Mouse (Mus musculus) E14TG2a.4 (cell line): ENCODE measurements at regions not wholly inside any gene's neighbourhood (a gene's known extent, or its start where the extent isn't known, plus 50 kb on each side); places are given as distances from the start of the nearest gene placed in this dataset.

Source experiments
- H3K27me3 ChIP-seq: 2 replicates; pipeline ENCODE4 v1.6.1; 2014; ENCODE audit warnings: low read length, control low read depth; ENCODE audit not compliant: insufficient read depth
- H3K36me3 ChIP-seq: 2 replicates; pipeline ENCODE4 v1.6.1; 2014; ENCODE audit warnings: low read length, control low read depth; ENCODE audit not compliant: insufficient read depth
- H3K4me1 ChIP-seq: replicated peaks from 2 replicates; pipeline ENCODE4 v1.6.1; 2014; ENCODE audit warnings: low read depth, low read length, control low read depth
- H3K4me3 ChIP-seq: replicated peaks from 2 replicates; pipeline ENCODE4 v1.5.1; 2014; ENCODE audit warnings: mild to moderate bottlenecking, low read length
- H3K9me3 ChIP-seq: 2 replicates; pipeline ENCODE4 v1.6.1; 2014; ENCODE audit warnings: low read length, control low read depth
- CTCF ChIP-seq: conservative IDR thresholded peaks from 2 replicates; pipeline ENCODE4 v1.5.1; 2014; ENCODE audit warnings: low read length
- NANOG ChIP-seq: IDR thresholded peaks from 2 replicates; pipeline ENCODE4 v1.6.1; 2014; ENCODE audit warnings: borderline replicate concordance, low read length, mixed read lengths
- POU5F1 ChIP-seq: IDR thresholded peaks from 2 replicates; pipeline ENCODE4 v1.6.1; 2014; ENCODE audit warnings: low read length, borderline replicate concordance

- Histone ChIP-seq H3K4me1 (no peaks in the 10 kb centered on the region), H3K9me3 (no peaks in the 10 kb centered on the region), H3K27me3 (no peaks in the 10 kb centered on the region), H3K4me3 (no peak overlapping the region), H3K36me3 (no peaks in the 10 kb centered on the region)
- TF ChIP-seq POU5F1 (no peak), NANOG (no peak)
These were observed 270.9 kb downstream of the Insc start for GRCm38 (mm10) chr7:115014253-115014998.

- no peak for TF ChIP-seq NANOG
- no peak for TF ChIP-seq CTCF
- TF ChIP-seq POU5F1 = no peak
- no peaks in the 10 kb centered on the region for H3K4me1 ChIP-seq
- H3K9me3 ChIP-seq = no peaks in the 10 kb centered on the region
These were observed 276.0 kb downstream of the Insc start for GRCm38 (mm10) chr7:115019369-115019958.

GRCm38 (mm10) chr7:115020023-115020422 lies 276.5 kb downstream of the Insc start:
- H3K27me3 ChIP-seq = no peaks in the 10 kb centered on the region
- no peaks in the 10 kb centered on the region for H3K36me3 ChIP-seq
- no peak for TF ChIP-seq POU5F1
- no peak for TF ChIP-seq CTCF
- TF ChIP-seq NANOG = no peak
- H3K4me3 ChIP-seq = no peak overlapping the region
- no peaks in the 10 kb centered on the region for H3K4me1 ChIP-seq
- no peaks in the 10 kb centered on the region for H3K9me3 ChIP-seq

More at GRCm38 (mm10) chr7:115019369-115019958, 276.0 kb downstream of the Insc start:
- no peaks in the 10 kb centered on the region for H3K36me3 ChIP-seq
- no peak overlapping the region for H3K4me3 ChIP-seq
- no peaks in the 10 kb centered on the region for H3K27me3 ChIP-seq

GRCm38 (mm10) chr7:115025803-115026202 lies 282.3 kb downstream of the Insc start:
- TF ChIP-seq NANOG (no peak), POU5F1 (no peak), CTCF (no peak)
- H3K27me3 ChIP-seq = no peaks in the 10 kb centered on the region
- H3K36me3 ChIP-seq = no peaks in the 10 kb centered on the region
- no peaks in the 10 kb centered on the region for H3K9me3 ChIP-seq
- H3K4me3 ChIP-seq = no peak overlapping the region
- H3K4me1 ChIP-seq = no peaks in the 10 kb centered on the region

GRCm38 (mm10) chr7:115027685-115028084 lies 284.2 kb downstream of the Insc start:
- no peak for TF ChIP-seq NANOG
- no peak for TF ChIP-seq POU5F1
- TF ChIP-seq CTCF = no peak
- H3K9me3 ChIP-seq = no peaks in the 10 kb centered on the region
- no peaks in the 10 kb centered on the region for H3K36me3 ChIP-seq
- no peaks in the 10 kb centered on the region for H3K4me1 ChIP-seq
- no peak overlapping the region for H3K4me3 ChIP-seq
- no peaks in the 10 kb centered on the region for H3K27me3 ChIP-seq

GRCm38 (mm10) chr7:115033987-115034386 lies 290.5 kb downstream of the Insc start:
- Histone ChIP-seq H3K4me3 (no peak overlapping the region), H3K9me3 (no peaks in the 10 kb centered on the region), H3K4me1 (no peaks in the 10 kb centered on the region), H3K36me3 (no peaks in the 10 kb centered on the region), H3K27me3 (no peaks in the 10 kb centered on the region)
- no peak for TF ChIP-seq POU5F1

- no peak for TF ChIP-seq NANOG
- TF ChIP-seq CTCF = no peak
- TF ChIP-seq POU5F1 = no peak
- Histone ChIP-seq H3K9me3 (no peaks in the 10 kb centered on the region), H3K36me3 (no peaks in the 10 kb centered on the region), H3K4me3 (no peak overlapping the region), H3K27me3 (no peaks in the 10 kb centered on the region), H3K4me1 (peaks cover 15% of the 10 kb centered on the region)
These were observed 312.0 kb downstream of the Insc start for GRCm38 (mm10) chr7:115055527-115055926.

- Histone ChIP-seq H3K27me3 (no peaks in the 10 kb centered on the region), H3K9me3 (no peaks in the 10 kb centered on the region), H3K4me1 (peaks cover 15% of the 10 kb centered on the region), H3K36me3 (no peaks in the 10 kb centered on the region), H3K4me3 (no peak overlapping the region)
- no peak for TF ChIP-seq POU5F1
- no peak for TF ChIP-seq CTCF
- TF ChIP-seq NANOG = no peak
These were observed 313.6 kb downstream of the Insc start for GRCm38 (mm10) chr7:115056992-115057645.
